Mouse (Mus musculus): ENCODE results near the gene Adam3. TPM values are rescaled to one million over a fixed set of nuclear protein-coding genes. Genes with fewer than 3 reads are reported as not detected.

Gene Adam3
- not detected for total RNA-seq (2021)

- intact Hi-C loops (cut with DNase I): no loop called here
- DNase-seq: no peak
Measured at GRCm38 (mm10) chr8:24725630-24726029, at the start of gene Adam3. Adam3 (minus strand) TSS chr8:24725852.

GRCm38 (mm10) chr8:24724886-24725626, 596 bp downstream of the Adam3 start:
- DNase-seq: no peak
- intact Hi-C loops (cut with DNase I): no loop called here

Other genes with a start within 250 kb of the Adam3 start
- gene Adam5, start 98.5 kb upstream of the Adam3 start, total RNA-seq (2021): not detected

Measured in heart, postnatal 36 days (tissue).